Mouse (Mus musculus): Measurements from ENCODE around the gene Zfp784. TPM values are rescaled to one million over a fixed set of nuclear protein-coding genes. Genes with fewer than 3 reads are reported as not detected.
"Not testable (repeated sequence)": the region's sequence is repeated elsewhere in the genome, so short reads cannot be mapped to it uniquely, and the experiment has no call there.

Zfp784 gene
- total RNA-seq, 2 experiments from 2014 or later: 4.2 to 5.5 TPM

DNA sequence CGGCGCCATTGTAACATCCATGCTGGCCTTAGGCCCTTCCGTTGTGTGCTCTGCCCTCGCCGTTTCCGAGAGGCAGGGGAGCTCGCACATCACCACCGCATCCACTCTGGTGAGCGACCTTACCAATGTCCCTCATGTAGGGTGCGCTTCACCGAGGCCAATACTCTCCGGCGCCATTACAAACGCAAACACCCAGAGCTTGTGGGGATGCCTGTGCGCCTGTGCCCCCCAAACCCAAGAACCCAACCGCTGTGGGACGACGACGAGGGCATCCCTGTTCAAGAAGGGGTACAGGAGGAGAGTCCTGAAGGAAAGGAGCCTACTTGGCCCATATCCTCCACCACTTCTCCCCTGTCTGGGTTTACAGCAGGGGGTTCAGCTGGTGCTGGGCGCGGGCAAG, 20.3 kb downstream of the Zfp784 start:
- Histone ChIP-seq H3K4me3 (no peak overlapping the region), H3K27ac (no peak overlapping the region)
- intact Hi-C loops (cut with DNase I): no loop called here
- no peak for DNase-seq (ENCODE audit: extremely low spot score in 1 of 2, low spot score in 2 of 2)
- TF ChIP-seq CTCF (IDR thresholded peaks at IDR 0.05): no peak

DNA sequence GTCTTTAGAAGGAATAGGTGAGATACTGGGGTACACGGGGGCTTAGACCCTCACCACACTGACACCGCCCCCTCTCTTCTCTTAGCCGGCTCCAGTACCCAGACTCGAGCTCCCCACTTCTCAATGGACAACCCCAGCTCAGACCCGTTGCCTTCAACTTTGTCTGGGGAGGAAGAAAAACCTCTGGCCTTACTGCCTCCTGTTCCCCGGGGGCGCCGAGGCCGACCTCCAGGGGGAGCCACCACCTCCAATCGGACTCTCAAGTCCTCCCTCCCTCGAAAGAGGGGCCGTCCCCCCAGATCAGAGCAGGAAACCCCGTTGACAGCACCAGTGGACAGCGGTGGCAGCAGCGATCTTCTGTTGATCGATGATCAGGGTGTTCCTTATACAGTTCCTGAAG, 20.9 kb downstream of the Zfp784 start:
- TF ChIP-seq CTCF (IDR thresholded peaks at IDR 0.05): peak; percentile 22
- Histone ChIP-seq H3K27ac (no peak overlapping the region), H3K4me3 (no peak overlapping the region)
- intact Hi-C loops (cut with DNase I): no loop called here
- DNase-seq (ENCODE audit: extremely low spot score in 1 of 2, low spot score in 2 of 2): no peak

DNA sequence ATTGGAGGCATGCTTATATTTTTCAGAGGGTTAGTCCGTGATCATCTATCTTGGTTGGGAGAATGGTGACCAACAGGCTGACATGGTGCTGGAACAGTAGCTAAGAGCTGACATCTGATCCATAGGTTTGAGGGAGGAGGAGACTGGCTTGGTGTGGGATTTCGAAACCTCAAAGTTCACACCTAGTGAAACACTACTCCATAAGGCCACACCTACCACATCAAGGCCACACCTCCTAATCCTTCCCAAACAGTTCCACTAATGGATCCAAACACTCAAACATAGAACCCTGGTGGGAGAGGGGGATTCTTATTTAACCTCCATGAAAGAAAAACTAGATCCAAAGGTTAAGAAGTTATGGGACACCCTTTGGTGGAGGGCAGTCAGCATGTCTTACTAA, 21.3 kb downstream of the Zfp784 start:
- Histone ChIP-seq H3K27ac (no peak overlapping the region), H3K4me3 (no peak overlapping the region)
- intact Hi-C loops (cut with DNase I): no loop called here
- DNase-seq (ENCODE audit: extremely low spot score in 1 of 2, low spot score in 2 of 2): no peak
- no peak for TF ChIP-seq CTCF (IDR thresholded peaks at IDR 0.05)

DNA sequence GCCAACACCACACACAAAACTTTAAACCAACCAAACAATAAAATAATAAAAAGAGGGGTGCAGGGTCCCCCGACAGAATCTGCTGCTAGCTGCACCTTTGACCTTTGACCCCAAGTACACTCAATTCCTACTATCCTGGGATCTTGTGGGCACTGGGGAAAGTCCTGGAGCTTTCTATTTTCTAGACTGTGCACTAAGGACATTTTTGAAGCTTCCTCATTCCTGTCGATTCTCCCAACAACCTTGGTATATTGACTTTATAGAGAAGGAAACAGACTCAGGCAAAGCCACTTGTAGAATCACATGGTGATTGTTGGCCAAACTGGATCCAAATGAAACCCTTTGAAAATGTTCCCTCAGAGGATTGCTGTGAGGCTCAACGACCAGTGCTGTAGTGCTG, 22.2 kb downstream of the Zfp784 start:
- no peak for TF ChIP-seq CTCF (IDR thresholded peaks at IDR 0.05)
- intact Hi-C loops (cut with DNase I): no loop called here

DNA sequence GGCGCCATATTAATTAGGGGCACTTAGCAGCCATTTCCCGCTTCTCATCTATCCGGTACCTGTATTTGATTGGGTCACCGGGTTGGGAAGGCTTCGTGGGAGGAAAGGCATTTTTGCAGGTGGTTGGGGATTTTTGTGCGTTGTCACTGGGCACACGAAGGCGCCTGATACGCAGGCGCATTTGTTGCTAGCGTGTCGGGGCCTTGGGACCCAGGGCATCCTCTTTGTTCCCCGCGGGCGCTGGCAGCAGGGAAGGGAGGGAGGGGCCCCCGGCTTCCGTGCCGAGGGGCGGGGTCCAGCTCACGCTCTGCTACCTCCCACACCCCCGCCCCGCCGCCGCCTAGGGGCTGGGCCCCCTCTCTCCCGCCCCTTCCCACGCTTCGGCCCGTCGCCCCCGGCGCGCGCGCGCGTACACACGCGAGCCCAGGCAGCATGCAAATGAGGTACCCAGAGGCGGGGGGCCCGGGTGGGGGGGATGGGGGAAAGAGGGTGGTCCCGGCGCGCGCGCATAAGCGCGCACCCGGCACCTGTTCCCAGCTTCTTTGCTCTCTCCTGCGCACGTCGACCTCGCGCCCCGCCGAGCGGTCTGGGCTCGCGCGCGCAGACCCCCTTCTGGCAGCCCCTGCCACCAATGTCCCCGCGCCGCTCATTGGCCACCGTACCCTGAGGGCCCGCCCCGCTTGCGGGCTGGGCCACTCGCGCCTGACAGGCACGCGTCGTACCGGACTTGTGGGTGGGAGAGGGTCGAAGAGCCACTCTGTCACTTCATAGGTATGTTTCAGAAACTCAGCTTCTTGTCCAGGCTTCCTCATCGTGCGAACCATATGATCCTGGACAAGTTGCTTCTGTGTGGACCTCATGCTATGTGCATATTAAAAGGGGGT, 22.9 kb downstream of the Zfp784 start, which contains the start of gene Gm44973:
Gm44973 (plus strand) TSS at position 379 of the 884 bp plus-strand sequence.
- TF ChIP-seq CTCF (IDR thresholded peaks at IDR 0.05): no peak; the same call in 1 of the 2 replicates
- peak; percentile 84 to 93 for DNase-seq (ENCODE audit: extremely low spot score in 1 of 2, low spot score in 2 of 2)
- intact Hi-C loops (cut with DNase I): loop anchor here (2.0 kb wide), 1 partner anchor 23 kb away; the partner anchor contains the start of gene Zfp784
- peak within 1 kb of the TSS; percentile 95 for H3K4me3 ChIP-seq
- peak within 1 kb of the TSS; percentile 99 for H3K27ac ChIP-seq

More for the DNA sequence above, 22.2 kb downstream of the Zfp784 start:
- no peak for DNase-seq (ENCODE audit: extremely low spot score in 1 of 2, low spot score in 2 of 2)
- peak overlapping the region; percentile 95 for H3K4me3 ChIP-seq
- peak overlapping the region; percentile 97 for H3K27ac ChIP-seq

DNA sequence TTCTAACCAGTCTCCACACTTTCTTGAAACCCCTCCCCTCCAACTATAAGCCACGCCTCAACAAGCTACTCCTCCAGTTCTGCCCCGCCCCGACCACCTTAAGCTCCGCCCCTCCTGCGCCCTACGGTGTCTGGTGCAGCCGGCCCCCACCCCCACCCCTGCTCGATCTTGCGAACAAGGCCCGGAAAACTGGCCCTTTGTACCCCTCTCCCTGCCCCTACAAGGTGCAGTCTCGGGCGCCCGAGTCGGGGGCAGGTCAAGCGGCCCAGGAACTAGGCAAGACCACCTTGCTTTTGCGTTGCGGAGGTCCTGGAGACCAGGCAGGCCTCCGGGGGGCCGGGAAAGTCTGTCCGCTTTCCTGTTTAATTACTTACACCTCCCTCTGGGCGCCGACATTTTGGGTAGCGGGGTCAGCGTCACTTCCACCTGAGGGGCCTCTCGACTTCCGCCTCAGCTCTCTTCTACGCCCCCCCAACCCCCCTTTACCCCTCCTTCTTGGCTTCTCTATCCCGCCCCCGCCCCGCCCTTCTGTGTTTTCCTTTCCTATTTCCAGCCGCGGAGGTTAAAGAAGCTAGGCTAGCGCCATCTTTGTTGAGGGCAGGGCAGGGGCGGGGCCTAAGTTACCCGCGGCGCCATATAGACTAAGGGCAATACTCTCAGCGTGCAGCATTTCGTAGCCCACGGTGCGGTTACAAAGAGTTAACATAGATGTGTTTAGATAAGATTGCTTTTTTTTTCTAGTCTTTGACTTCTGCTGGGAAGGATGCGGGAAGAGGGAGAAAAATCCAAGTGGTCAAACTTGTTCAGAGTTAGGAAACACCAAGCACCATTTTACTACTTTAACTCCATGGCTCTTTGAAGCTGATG, 23.8 kb downstream of the Zfp784 start, which contains the start of the genes Zfp524 and Fiz1:
Zfp524 (plus strand) TSS at position 165 of the 867 bp plus-strand sequence.
Fiz1 (minus strand) TSS at position 447 of the 867 bp plus-strand sequence.
- TF ChIP-seq CTCF (IDR thresholded peaks at IDR 0.05): no peak; the same call in 1 of the 2 replicates
- peak within 1 kb of the TSS; percentile 99 for H3K27ac ChIP-seq
- intact Hi-C loops (cut with DNase I): loop anchor here (1.0 to 2.0 kb wide), 2 partner anchors 18 to 24 kb away; partner anchors contain the start of genes Zfp579 and Zfp784
- peak; percentile 95 to 97 for DNase-seq (ENCODE audit: extremely low spot score in 1 of 2, low spot score in 2 of 2)
- H3K4me3 ChIP-seq: peak within 1 kb of the TSS; percentile 95

DNA sequence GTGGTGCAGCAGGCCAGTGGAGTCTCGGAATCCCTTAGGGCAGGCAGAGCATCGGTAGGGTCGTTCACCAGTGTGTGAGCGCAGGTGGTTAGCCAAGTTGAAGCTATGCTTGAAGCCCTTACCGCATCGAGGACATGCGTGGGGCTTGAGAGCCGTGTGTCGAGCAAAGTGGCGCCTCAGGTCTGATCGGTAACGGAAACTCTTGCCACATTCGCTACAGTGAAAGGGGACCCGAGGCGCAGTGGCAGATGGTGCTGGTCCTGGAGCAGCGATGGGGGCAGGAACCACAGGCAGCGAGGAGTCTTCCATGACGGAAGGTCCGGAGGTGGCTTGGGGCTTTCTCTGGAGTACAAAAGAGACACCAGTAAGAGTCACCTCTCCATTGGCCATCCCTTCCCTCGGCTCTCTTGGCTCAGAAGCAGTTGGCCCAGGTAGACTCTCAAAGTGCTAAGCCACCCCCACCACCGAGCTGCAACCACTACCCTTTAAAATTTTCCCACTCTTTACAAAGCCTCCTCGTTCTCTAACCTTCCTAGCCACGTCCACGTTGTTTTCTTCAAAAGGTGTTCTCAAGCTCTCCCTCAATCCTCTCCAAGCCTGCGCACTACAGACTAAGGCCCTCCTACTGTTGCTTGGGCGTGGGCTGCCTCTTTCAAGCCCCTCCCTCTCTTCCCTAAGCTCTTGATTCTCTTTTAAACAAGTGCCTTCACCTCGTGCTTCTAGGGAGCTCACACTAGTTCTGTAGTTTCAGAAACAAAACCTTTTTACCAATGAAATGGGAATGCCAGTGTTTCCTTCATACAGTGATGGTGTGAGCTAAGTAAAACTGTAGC, 25.3 kb downstream of the Zfp784 start:
- intact Hi-C loops (cut with DNase I): no loop called here

DNA sequence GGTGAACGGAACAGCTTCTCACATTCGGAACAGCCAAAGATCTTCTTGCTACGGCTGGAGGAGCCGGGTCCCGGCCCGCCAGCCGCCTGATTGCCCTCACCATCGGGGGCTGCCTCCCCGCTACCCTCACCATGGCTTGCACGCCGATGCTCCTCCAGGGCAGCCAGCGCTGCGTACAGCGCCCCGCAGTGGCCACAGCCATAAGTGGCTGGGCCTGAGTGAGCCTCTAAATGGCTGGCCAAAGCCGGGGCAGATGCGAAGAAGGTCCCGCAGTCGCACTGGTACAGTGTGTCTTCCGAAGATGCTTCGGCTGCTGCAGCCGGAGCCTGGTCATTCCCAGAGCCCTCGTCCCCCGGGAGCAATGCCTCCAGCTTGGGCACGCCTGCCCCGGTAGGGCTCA, 30.0 kb downstream of the Zfp784 start:
- H3K27ac ChIP-seq: no peak overlapping the region
- intact Hi-C loops (cut with DNase I): no loop called here
- DNase-seq (ENCODE audit: extremely low spot score in 1 of 2, low spot score in 2 of 2): no peak
- no peak overlapping the region for H3K4me3 ChIP-seq
- TF ChIP-seq CTCF (IDR thresholded peaks at IDR 0.05): no peak

More for the DNA sequence above, 25.3 kb downstream of the Zfp784 start:
- no peak overlapping the region for H3K4me3 ChIP-seq
- TF ChIP-seq CTCF (IDR thresholded peaks at IDR 0.05): no peak
- H3K27ac ChIP-seq: no peak overlapping the region
- DNase-seq (ENCODE audit: extremely low spot score in 1 of 2, low spot score in 2 of 2): no peak

DNA sequence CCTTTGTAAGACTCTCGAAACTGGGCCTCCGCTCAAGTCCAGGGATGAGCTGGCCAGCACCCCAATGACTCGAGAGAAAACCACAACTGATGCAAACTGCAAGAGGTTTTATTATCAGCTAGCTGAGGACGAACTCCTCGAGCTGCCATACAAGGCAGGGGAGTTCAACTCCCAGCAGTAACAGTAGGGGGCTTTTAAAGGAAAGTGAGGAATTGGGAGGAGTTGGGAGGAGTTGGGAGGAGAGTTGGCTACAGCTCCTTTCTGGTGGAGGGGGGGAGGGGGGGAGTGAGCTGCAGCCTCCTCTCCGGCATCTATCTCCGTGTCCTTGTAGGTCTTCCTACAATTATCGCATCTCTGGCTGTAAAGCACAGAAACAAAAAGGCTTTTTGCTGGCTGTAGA, 35.4 kb downstream of the Zfp784 start:
- H3K27ac ChIP-seq; intact Hi-C loops (cut with DNase I); DNase-seq (ENCODE audit: extremely low spot score in 1 of 2, low spot score in 2 of 2); H3K4me3 ChIP-seq: not testable (repeated sequence)

DNA sequence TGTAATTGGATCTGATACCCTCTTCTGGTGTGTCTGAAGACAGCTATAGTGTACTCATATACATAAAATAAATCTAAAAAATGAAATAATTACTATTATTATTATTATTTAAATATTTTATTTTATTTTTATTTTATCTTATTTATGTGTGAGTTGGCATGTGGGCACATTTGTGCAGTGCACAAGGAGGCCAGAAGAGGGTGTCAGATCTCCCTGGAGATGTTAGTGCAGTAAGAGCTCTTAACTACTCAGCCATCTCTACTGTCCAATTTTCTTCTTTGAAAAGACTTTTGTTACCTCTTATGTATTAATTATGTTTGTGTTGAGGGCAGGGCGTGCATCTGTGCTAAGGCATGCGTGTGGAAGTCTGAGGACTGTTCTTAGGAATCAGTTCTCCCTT, 38.4 kb downstream of the Zfp784 start:
- Histone ChIP-seq H3K4me3 (no peak overlapping the region), H3K27ac (no peak overlapping the region)
- TF ChIP-seq CTCF (IDR thresholded peaks at IDR 0.05): peak; percentile 56
- intact Hi-C loops (cut with DNase I): loop anchor here (5.0 kb wide), 1 partner anchor 58 kb away; no protein-coding TSS in a partner anchor
- no peak for DNase-seq (ENCODE audit: extremely low spot score in 1 of 2, low spot score in 2 of 2)

DNA sequence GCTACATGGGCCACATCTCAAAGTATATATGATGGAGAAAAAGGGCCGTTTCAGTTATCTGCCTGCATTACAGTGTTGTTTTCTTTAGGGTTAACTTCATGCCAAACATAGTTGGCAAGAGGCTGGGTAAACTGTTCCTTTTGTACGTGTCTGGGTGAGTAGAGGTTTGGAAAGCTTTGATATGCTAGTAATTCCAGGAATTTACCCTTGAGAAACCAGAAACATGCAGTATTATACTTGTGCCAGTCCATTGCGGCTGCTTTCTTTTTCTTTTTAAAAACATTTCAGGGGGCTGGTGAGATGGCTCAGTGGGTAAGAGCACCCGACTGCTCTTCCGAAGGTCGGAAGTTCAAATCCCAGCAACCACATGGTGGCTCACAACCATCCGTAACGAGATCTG, 41.3 kb downstream of the Zfp784 start:
- no peak for TF ChIP-seq CTCF (IDR thresholded peaks at IDR 0.05)
- H3K27ac ChIP-seq: peak overlapping the region; percentile 93
- H3K4me3 ChIP-seq: peak overlapping the region; percentile 88
- intact Hi-C loops (cut with DNase I): loop anchor here (1.0 to 5.0 kb wide), 4 partner anchors 17 to 449 kb away; partner anchors contain the start of genes Fiz1, Zfp524 and Zfp580
- no peak for DNase-seq (ENCODE audit: extremely low spot score in 1 of 2, low spot score in 2 of 2)
